Mouse (Mus musculus): ENCODE results near the gene Gpr183. TPM values are rescaled to one million over a fixed set of nuclear protein-coding genes. Genes with fewer than 3 reads are reported as not detected.

Gene Gpr183
- polyA plus RNA-seq, 1 experiment = not detected

- Histone ChIP-seq H3K4me3 (ENCODE audit: low read depth, low read length) (no peak overlapping the region), H3K9ac (ENCODE audit: low read depth, poor library complexity, severe bottlenecking) (no peak overlapping the region), H3K36me3 (ENCODE audit: control insufficient read depth, insufficient read depth, low read length, poor library complexity, severe bottlenecking) (no peaks in the 10 kb centered on the region), H3K27me3 (ENCODE audit: control insufficient read depth, insufficient read depth, low read length, poor library complexity, severe bottlenecking) (no peaks in the 10 kb centered on the region), H3K4me1 (ENCODE audit: control insufficient read depth, insufficient read depth, low read length) (no peaks in the 10 kb centered on the region), H3K27ac (ENCODE audit: insufficient read depth, low read length) (no peak overlapping the region), H3K9me3 (replicated peaks; ENCODE audit: control insufficient read depth, insufficient read depth, low read length, poor library complexity, severe bottlenecking) (no peaks in the 10 kb centered on the region)
- TF ChIP-seq POLR2A (IDR thresholded peaks at IDR 0.05; ENCODE audit: insufficient read depth, low read length) = no peak
- TF ChIP-seq EP300 (IDR thresholded peaks at IDR 0.05; ENCODE audit: insufficient read depth, low read depth, low read length) = no peak
- no peak for TF ChIP-seq CTCF (IDR thresholded peaks at IDR 0.05; ENCODE audit: low read depth, low read length)
Observed at GRCm38 (mm10) chr14:121991921-121992320, 26.9 kb upstream of the Gpr183 start.

- H3K4me3 ChIP-seq (ENCODE audit: low read depth, low read length) = no peak overlapping the region
- no peak overlapping the region for H3K9ac ChIP-seq (ENCODE audit: low read depth, poor library complexity, severe bottlenecking)
- H3K4me1 ChIP-seq (ENCODE audit: control insufficient read depth, insufficient read depth, low read length) = no peaks in the 10 kb centered on the region
- no peaks in the 10 kb centered on the region for H3K36me3 ChIP-seq (ENCODE audit: control insufficient read depth, insufficient read depth, low read length, poor library complexity, severe bottlenecking)
- no peaks in the 10 kb centered on the region for H3K9me3 ChIP-seq (replicated peaks; ENCODE audit: control insufficient read depth, insufficient read depth, low read length, poor library complexity, severe bottlenecking)
- H3K27me3 ChIP-seq (ENCODE audit: control insufficient read depth, insufficient read depth, low read length, poor library complexity, severe bottlenecking) = no peaks in the 10 kb centered on the region
- H3K27ac ChIP-seq (ENCODE audit: insufficient read depth, low read length) = no peak overlapping the region
- TF ChIP-seq POLR2A (IDR thresholded peaks at IDR 0.05; ENCODE audit: insufficient read depth, low read length) (no peak), EP300 (IDR thresholded peaks at IDR 0.05; ENCODE audit: insufficient read depth, low read depth, low read length) (no peak), CTCF (IDR thresholded peaks at IDR 0.05; ENCODE audit: low read depth, low read length) (no peak)
Observed at GRCm38 (mm10) chr14:121990897-121991296, 25.9 kb upstream of the Gpr183 start.

- no peak for TF ChIP-seq POLR2A (IDR thresholded peaks at IDR 0.05; ENCODE audit: insufficient read depth, low read length)
- TF ChIP-seq EP300 (IDR thresholded peaks at IDR 0.05; ENCODE audit: insufficient read depth, low read depth, low read length) = no peak
- TF ChIP-seq CTCF (IDR thresholded peaks at IDR 0.05; ENCODE audit: low read depth, low read length) = no peak
Observed at GRCm38 (mm10) chr14:121989869-121990268, 24.9 kb upstream of the Gpr183 start.

GRCm38 (mm10) chr14:121989331-121989730, 24.3 kb upstream of the Gpr183 start:
- no peak overlapping the region for H3K4me3 ChIP-seq (ENCODE audit: low read depth, low read length)
- no peaks in the 10 kb centered on the region for H3K9me3 ChIP-seq (replicated peaks; ENCODE audit: control insufficient read depth, insufficient read depth, low read length, poor library complexity, severe bottlenecking)
- no peak overlapping the region for H3K9ac ChIP-seq (ENCODE audit: low read depth, poor library complexity, severe bottlenecking)
- H3K27ac ChIP-seq (ENCODE audit: insufficient read depth, low read length) = no peak overlapping the region
- H3K4me1 ChIP-seq (ENCODE audit: control insufficient read depth, insufficient read depth, low read length) = no peaks in the 10 kb centered on the region
- no peaks in the 10 kb centered on the region for H3K36me3 ChIP-seq (ENCODE audit: control insufficient read depth, insufficient read depth, low read length, poor library complexity, severe bottlenecking)
- TF ChIP-seq POLR2A (IDR thresholded peaks at IDR 0.05; ENCODE audit: insufficient read depth, low read length) = no peak
- no peak for TF ChIP-seq CTCF (IDR thresholded peaks at IDR 0.05; ENCODE audit: low read depth, low read length)
- no peak for TF ChIP-seq EP300 (IDR thresholded peaks at IDR 0.05; ENCODE audit: insufficient read depth, low read depth, low read length)
- no peaks in the 10 kb centered on the region for H3K27me3 ChIP-seq (ENCODE audit: control insufficient read depth, insufficient read depth, low read length, poor library complexity, severe bottlenecking)

More at GRCm38 (mm10) chr14:121989869-121990268, 24.9 kb upstream of the Gpr183 start:
- Histone ChIP-seq H3K9ac (ENCODE audit: low read depth, poor library complexity, severe bottlenecking) (no peak overlapping the region), H3K36me3 (ENCODE audit: control insufficient read depth, insufficient read depth, low read length, poor library complexity, severe bottlenecking) (no peaks in the 10 kb centered on the region), H3K27ac (ENCODE audit: insufficient read depth, low read length) (no peak overlapping the region), H3K4me3 (ENCODE audit: low read depth, low read length) (no peak overlapping the region), H3K27me3 (ENCODE audit: control insufficient read depth, insufficient read depth, low read length, poor library complexity, severe bottlenecking) (no peaks in the 10 kb centered on the region), H3K4me1 (ENCODE audit: control insufficient read depth, insufficient read depth, low read length) (no peaks in the 10 kb centered on the region), H3K9me3 (replicated peaks; ENCODE audit: control insufficient read depth, insufficient read depth, low read length, poor library complexity, severe bottlenecking) (no peaks in the 10 kb centered on the region)

GRCm38 (mm10) chr14:121987691-121988090, 22.7 kb upstream of the Gpr183 start:
- no peak overlapping the region for H3K4me3 ChIP-seq (ENCODE audit: low read depth, low read length)
- no peaks in the 10 kb centered on the region for H3K27me3 ChIP-seq (ENCODE audit: control insufficient read depth, insufficient read depth, low read length, poor library complexity, severe bottlenecking)
- H3K27ac ChIP-seq (ENCODE audit: insufficient read depth, low read length) = no peak overlapping the region
- H3K4me1 ChIP-seq (ENCODE audit: control insufficient read depth, insufficient read depth, low read length) = no peaks in the 10 kb centered on the region
- no peaks in the 10 kb centered on the region for H3K9me3 ChIP-seq (replicated peaks; ENCODE audit: control insufficient read depth, insufficient read depth, low read length, poor library complexity, severe bottlenecking)
- H3K9ac ChIP-seq (ENCODE audit: low read depth, poor library complexity, severe bottlenecking) = no peak overlapping the region
- TF ChIP-seq EP300 (IDR thresholded peaks at IDR 0.05; ENCODE audit: insufficient read depth, low read depth, low read length) (no peak), CTCF (IDR thresholded peaks at IDR 0.05; ENCODE audit: low read depth, low read length) (no peak), POLR2A (IDR thresholded peaks at IDR 0.05; ENCODE audit: insufficient read depth, low read length) (no peak)
- no peaks in the 10 kb centered on the region for H3K36me3 ChIP-seq (ENCODE audit: control insufficient read depth, insufficient read depth, low read length, poor library complexity, severe bottlenecking)

GRCm38 (mm10) chr14:121987287-121987686, 22.3 kb upstream of the Gpr183 start:
- H3K9me3 ChIP-seq (replicated peaks; ENCODE audit: control insufficient read depth, insufficient read depth, low read length, poor library complexity, severe bottlenecking) = no peaks in the 10 kb centered on the region
- no peak for TF ChIP-seq POLR2A (IDR thresholded peaks at IDR 0.05; ENCODE audit: insufficient read depth, low read length)
- TF ChIP-seq EP300 (IDR thresholded peaks at IDR 0.05; ENCODE audit: insufficient read depth, low read depth, low read length) = no peak
- no peak for TF ChIP-seq CTCF (IDR thresholded peaks at IDR 0.05; ENCODE audit: low read depth, low read length)
- no peaks in the 10 kb centered on the region for H3K27me3 ChIP-seq (ENCODE audit: control insufficient read depth, insufficient read depth, low read length, poor library complexity, severe bottlenecking)
- H3K4me1 ChIP-seq (ENCODE audit: control insufficient read depth, insufficient read depth, low read length) = no peaks in the 10 kb centered on the region
- no peak overlapping the region for H3K9ac ChIP-seq (ENCODE audit: low read depth, poor library complexity, severe bottlenecking)
- no peaks in the 10 kb centered on the region for H3K36me3 ChIP-seq (ENCODE audit: control insufficient read depth, insufficient read depth, low read length, poor library complexity, severe bottlenecking)
- no peak overlapping the region for H3K4me3 ChIP-seq (ENCODE audit: low read depth, low read length)
- H3K27ac ChIP-seq (ENCODE audit: insufficient read depth, low read length) = no peak overlapping the region
